Mouse (Mus musculus): ENCODE measurements around the gene Slc25a5.
"Not testable (repeated sequence)": the region's sequence is repeated elsewhere in the genome, so short reads cannot be mapped to it uniquely, and the experiment has no call there.

The Slc25a5 gene

GRCm38 (mm10) chrX:36795424-36796162 is at the start of gene Slc25a5:
Gene Slc25a5, plus strand, starts transcription at chrX:36795651.
- DNase-seq (ENCODE audit: low spot score in 2 of 2) = peak; percentile 68 to 74

GRCm38 (mm10) chrX:36746789-36747188 is 48.7 kb upstream of the Slc25a5 start:
- DNase-seq (ENCODE audit: low spot score in 2 of 2) = no peak

GRCm38 (mm10) chrX:36748573-36748972 is 46.9 kb upstream of the Slc25a5 start:
- DNase-seq (ENCODE audit: low spot score in 2 of 2) = no peak

GRCm38 (mm10) chrX:36749281-36749785 is 46.1 kb upstream of the Slc25a5 start:
- no peak for DNase-seq (ENCODE audit: low spot score in 2 of 2)

- no peak for DNase-seq (ENCODE audit: low spot score in 2 of 2)
These were observed 44.9 kb upstream of the Slc25a5 start for GRCm38 (mm10) chrX:36750591-36750990.

GRCm38 (mm10) chrX:36752586-36752985 is 42.9 kb upstream of the Slc25a5 start:
- no peak for DNase-seq (ENCODE audit: low spot score in 2 of 2)

- no peak for DNase-seq (ENCODE audit: low spot score in 2 of 2)
These were observed 37.5 kb upstream of the Slc25a5 start for GRCm38 (mm10) chrX:36757796-36758472.

- DNase-seq (ENCODE audit: low spot score in 2 of 2) = no peak
These were observed 36.9 kb upstream of the Slc25a5 start for GRCm38 (mm10) chrX:36758566-36758965.

GRCm38 (mm10) chrX:36760946-36761635 is 34.4 kb upstream of the Slc25a5 start:
- DNase-seq (ENCODE audit: low spot score in 2 of 2) = peak; percentile 65 to 75

GRCm38 (mm10) chrX:36762289-36762688 is 33.2 kb upstream of the Slc25a5 start:
- no peak for DNase-seq (ENCODE audit: low spot score in 2 of 2)

- no peak for DNase-seq (ENCODE audit: low spot score in 2 of 2)
These were observed 32.6 kb upstream of the Slc25a5 start for GRCm38 (mm10) chrX:36762894-36763293.

GRCm38 (mm10) chrX:36763298-36763933 is 32.0 kb upstream of the Slc25a5 start:
- no peak for DNase-seq (ENCODE audit: low spot score in 2 of 2)

GRCm38 (mm10) chrX:36763934-36764317 is 31.5 kb upstream of the Slc25a5 start:
- DNase-seq (ENCODE audit: low spot score in 2 of 2) = no peak

- DNase-seq (ENCODE audit: low spot score in 2 of 2) = no peak
These were observed 28.1 kb upstream of the Slc25a5 start for GRCm38 (mm10) chrX:36767386-36767785.

- DNase-seq (ENCODE audit: low spot score in 2 of 2) = no peak
These were observed 22.9 kb upstream of the Slc25a5 start for GRCm38 (mm10) chrX:36772591-36772990.

GRCm38 (mm10) chrX:36775520-36775919 is 19.9 kb upstream of the Slc25a5 start:
- DNase-seq (ENCODE audit: low spot score in 2 of 2) = no peak

GRCm38 (mm10) chrX:36777694-36778093 is 17.8 kb upstream of the Slc25a5 start:
- DNase-seq (ENCODE audit: low spot score in 2 of 2) = no peak

GRCm38 (mm10) chrX:36789360-36789759 is 6.1 kb upstream of the Slc25a5 start:
- DNase-seq (ENCODE audit: low spot score in 2 of 2) = no peak

GRCm38 (mm10) chrX:36794571-36794970 is 880 bp upstream of the Slc25a5 start:
- no peak for DNase-seq (ENCODE audit: low spot score in 2 of 2)

GRCm38 (mm10) chrX:36796163-36796581 is 721 bp downstream of the Slc25a5 start:
- DNase-seq (ENCODE audit: low spot score in 2 of 2) = peak; percentile 70 to 76

GRCm38 (mm10) chrX:36796734-36797133 is 1.3 kb downstream of the Slc25a5 start:
- DNase-seq (ENCODE audit: low spot score in 2 of 2) = not testable (repeated sequence)

All from right cerebral cortex, adult 2 months (tissue).